Mouse (Mus musculus) ES-E14 (cell line): ENCODE measurements at regions not wholly inside any gene's neighbourhood (a gene's known extent, or its start where the extent isn't known, plus 50 kb on each side); places are given as distances from the start of the nearest gene placed in this dataset.

Experiments used
- CHD2 ChIP-seq: IDR thresholded peaks from 2 replicates; pipeline ENCODE4 v1.6.1; 2014; ENCODE audit warnings: mild to moderate bottlenecking, low read depth, low read length, inconsistent platforms
- HCFC1 ChIP-seq: IDR thresholded peaks from 2 replicates; pipeline ENCODE4 v1.6.1; 2012; ENCODE audit warnings: low read length, inconsistent platforms, borderline replicate concordance; ENCODE audit not compliant: insufficient read depth
- MAFK ChIP-seq: IDR thresholded peaks from 2 replicates; pipeline ENCODE4 v1.6.1; 2014; ENCODE audit warnings: mild to moderate bottlenecking, low read depth, low read length, inconsistent platforms; ENCODE audit not compliant: insufficient read depth
- ZC3H11A ChIP-seq: IDR thresholded peaks from 2 replicates; pipeline ENCODE4 v1.6.1; 2012; ENCODE audit warnings: low read depth, mild to moderate bottlenecking, inconsistent platforms, low read length, borderline replicate concordance
- ZNF384 ChIP-seq: IDR thresholded peaks from 2 replicates; pipeline ENCODE4 v1.6.1; 2012; ENCODE audit warnings: low read depth, low read length, inconsistent platforms

DNA sequence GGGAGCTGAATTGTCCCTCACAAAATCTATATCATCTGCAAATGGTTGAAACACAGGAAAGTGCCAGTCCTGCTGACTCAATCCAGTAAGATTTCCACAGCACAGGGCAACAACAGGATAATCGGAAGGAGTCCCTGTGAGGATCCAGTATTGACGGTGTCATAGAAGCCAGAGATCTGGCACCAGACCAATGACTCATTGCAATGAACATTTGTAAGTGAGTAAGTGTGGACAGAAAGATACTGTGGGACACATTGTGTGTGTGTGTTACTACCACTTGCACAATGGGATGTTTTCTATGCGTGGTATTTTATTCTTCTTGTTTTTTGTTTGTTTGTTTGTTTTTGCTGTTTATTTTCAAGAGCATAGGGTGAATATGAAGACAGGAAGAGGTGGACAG, 1056.8 kb downstream of the Pcdh9 start:
- no peak for TF ChIP-seq MAFK
- TF ChIP-seq ZC3H11A, result no peak
- no peak for TF ChIP-seq ZNF384
- no peak for TF ChIP-seq CHD2
- no peak for TF ChIP-seq HCFC1
